Mouse (Mus musculus) CD4-positive, CD25-positive, alpha-beta regulatory T cell, adult 4 months (primary cell): Measurements from ENCODE around the gene Tyrp1. TPM values are rescaled to one million over a fixed set of nuclear protein-coding genes. Genes with fewer than 3 reads are reported as not detected.

ENCODE experiments used
- polyA plus RNA-seq, 2 experiments: library from polyadenylated mRNA; unstranded; fragments of 100-300 nt; shearing (Covaris generic); gene quantifications; one replicate each; pipeline ENCODE4 v1.2.1; 2017

Tyrp1 gene
- polyA plus RNA-seq, 2 experiments from 2014 or later, result not detected

Other genes with a start within 250 kb of the Tyrp1 start
- not detected for gene Lurap1l, start 76.5 kb downstream of the Tyrp1 start, polyA plus RNA-seq